Mouse (Mus musculus) thymus, adult 2 months (tissue): ENCODE results near the gene Olfr697. TPM values are rescaled to one million over a fixed set of nuclear protein-coding genes. Genes with fewer than 3 reads are reported as not detected.
"Not testable (repeated sequence)": the region's sequence is repeated elsewhere in the genome, so short reads cannot be mapped to it uniquely, and the experiment has no call there.

Experiments used
- DNase-seq: peaks from one replicate; pipeline ENCODE4 v3.0.0; 2021
- H3K27ac ChIP-seq: fragments of 200-500 bp; 2 replicates; pipeline ENCODE4 v1.5.1; 2012; ENCODE audit warnings: low read length, control low read depth; ENCODE audit not compliant: control insufficient read depth, insufficient read depth
- H3K27me3 ChIP-seq: fragments of 200-500 bp; 2 replicates; pipeline ENCODE4 v1.6.1; 2012; ENCODE audit warnings: mild to moderate bottlenecking, low read length, moderate library complexity, mixed read lengths; ENCODE audit not compliant: control insufficient read depth, insufficient read depth
- H3K36me3 ChIP-seq: fragments of 200-500 bp; 2 replicates; pipeline ENCODE4 v1.6.1; 2012; ENCODE audit warnings: mild to moderate bottlenecking, low read length, moderate library complexity; ENCODE audit not compliant: control insufficient read depth, insufficient read depth
- H3K4me1 ChIP-seq: fragments of 200-500 bp; replicated peaks from 2 replicates; pipeline ENCODE4 v1.6.1; 2012; ENCODE audit warnings: low read length; ENCODE audit not compliant: control insufficient read depth, insufficient read depth
- H3K4me3 ChIP-seq: fragments of 200-500 bp; 2 replicates; pipeline ENCODE4 v1.5.1; 2012; ENCODE audit warnings: mild to moderate bottlenecking, low read length, control low read depth, moderate library complexity; ENCODE audit not compliant: control insufficient read depth, insufficient read depth
- CTCF ChIP-seq: fragments of 200-500 bp; IDR thresholded peaks from 2 replicates; pipeline ENCODE4 v1.5.1; 2012; ENCODE audit warnings: mild to moderate bottlenecking, control low read depth, low read length, moderate library complexity, borderline replicate concordance; ENCODE audit not compliant: control insufficient read depth, poor library complexity, insufficient read depth; ENCODE audit errors: extremely low read depth
- POLR2A ChIP-seq: fragments of 200-500 bp; IDR thresholded peaks from 2 replicates; pipeline ENCODE4 v1.6.1; 2012; ENCODE audit warnings: mild to moderate bottlenecking, low read length, control low read depth, moderate library complexity; ENCODE audit not compliant: control insufficient read depth, poor library complexity, insufficient read depth; ENCODE audit errors: extremely low read depth
- WGBS: fragments of 180-500 bp; shearing (Covaris S2); methylation state at CpG from one replicate; pipeline ENCODE4 v1.1.7; 2018; 5-methylcytosine and 5-hydroxymethylcytosine counted together
- polyA plus RNA-seq: library from polyadenylated mRNA; depleted of rRNA; stranded (reverse); fragments of >200 nt; gene quantifications from 2 replicates; pipeline ENCODE4 v1.2.3, GENCODE M21; 2012; rRNA removed

Olfr697 gene
- polyA plus RNA-seq, 1 experiment, result not detected

GRCm38 (mm10) chr7:106716296-106716695, 25.9 kb downstream of the Olfr697 start, which contains the start of gene Olfr695:
Gene Olfr695 (minus strand): TSS chr7:106716396.
- DNase-seq, result no peak
- Histone ChIP-seq H3K4me3 (no peak within 1 kb of the TSS), H3K27ac (no peak within 1 kb of the TSS), H3K4me1 (no peaks in the 10 kb centered on the region), H3K27me3 (no peaks in the 10 kb centered on the region), H3K36me3 (no peaks in the 10 kb centered on the region)
- TF ChIP-seq POLR2A (no peak), CTCF (no peak)

GRCm38 (mm10) chr7:106711463-106711862, 30.8 kb downstream of the Olfr697 start:
- no peak overlapping the region for H3K4me3 ChIP-seq
- H3K27ac ChIP-seq, result no peak overlapping the region
- no peaks in the 10 kb centered on the region for H3K36me3 ChIP-seq
- H3K4me1 ChIP-seq, result no peaks in the 10 kb centered on the region
- 59% methylated on average over 6 of the region's 6 CpGs for WGBS
- TF ChIP-seq POLR2A (no peak), CTCF (no peak)
- DNase-seq, result no peak
- no peaks in the 10 kb centered on the region for H3K27me3 ChIP-seq

GRCm38 (mm10) chr7:106707705-106708104, 34.5 kb downstream of the Olfr697 start:
- not testable (repeated sequence) for H3K4me3 ChIP-seq, H3K36me3 ChIP-seq
- WGBS, result 98% methylated on average over 10 of the region's 10 CpGs

GRCm38 (mm10) chr7:106696891-106697290, 45.4 kb downstream of the Olfr697 start:
- Histone ChIP-seq H3K27me3 (no peaks in the 10 kb centered on the region), H3K36me3 (no peaks in the 10 kb centered on the region), H3K27ac (no peak overlapping the region), H3K4me3 (no peak overlapping the region), H3K4me1 (no peaks in the 10 kb centered on the region)
- 82% methylated on average over 1 of the region's 1 CpGs for WGBS
- TF ChIP-seq POLR2A (no peak), CTCF (no peak)
- DNase-seq, result no peak

More at GRCm38 (mm10) chr7:106707705-106708104, 34.5 kb downstream of the Olfr697 start:
- not testable (repeated sequence) for DNase-seq, H3K4me1 ChIP-seq, H3K27me3 ChIP-seq, H3K27ac ChIP-seq

- H3K4me3 ChIP-seq, result no peak overlapping the region
- TF ChIP-seq POLR2A, result no peak
- no peak for TF ChIP-seq CTCF
- H3K36me3 ChIP-seq, result no peaks in the 10 kb centered on the region
- 95% methylated on average over 3 of the region's 3 CpGs for WGBS
- DNase-seq, result no peak
- H3K27ac ChIP-seq, result no peak overlapping the region
- no peaks in the 10 kb centered on the region for H3K27me3 ChIP-seq
- H3K4me1 ChIP-seq, result no peaks in the 10 kb centered on the region
Measured at GRCm38 (mm10) chr7:106692976-106693375, 49.3 kb downstream of the Olfr697 start.

GRCm38 (mm10) chr7:106691714-106692113, 50.5 kb downstream of the Olfr697 start, which contains the start of gene Olfr694:
Gene Olfr694 (minus strand): TSS chr7:106691814.
- Histone ChIP-seq H3K4me3 (no peak within 1 kb of the TSS), H3K27me3 (no peaks in the 10 kb centered on the region), H3K36me3 (no peaks in the 10 kb centered on the region), H3K27ac (no peak within 1 kb of the TSS), H3K4me1 (no peaks in the 10 kb centered on the region)
- DNase-seq, result no peak
- TF ChIP-seq CTCF (no peak), POLR2A (no peak)
- 100% methylated on average over 1 of the region's 1 CpGs for WGBS

Other genes starting within 250 kb of the Olfr697 start
- not detected in 2 replicates for gene Olfr693, start 61.9 kb downstream of the Olfr697 start, polyA plus RNA-seq
- not detected in 2 replicates for gene Olfr694, start 50.6 kb downstream of the Olfr697 start, polyA plus RNA-seq
- not detected in 2 replicates for gene Olfr695, start 26.0 kb downstream of the Olfr697 start, polyA plus RNA-seq
- not detected in 2 replicates for gene Olfr698, start 13.0 kb upstream of the Olfr697 start, polyA plus RNA-seq
- gene Olfr699, start 50.8 kb upstream of the Olfr697 start, polyA plus RNA-seq, result not detected in 2 replicates
- not detected in 2 replicates for gene Olfr700, start 66.4 kb upstream of the Olfr697 start, polyA plus RNA-seq
- 0.09 TPM in 1 of 2 replicates, not detected in the other for gene Olfr701, start 71.7 kb upstream of the Olfr697 start, polyA plus RNA-seq
- gene Olfr702, start 91.5 kb upstream of the Olfr697 start, polyA plus RNA-seq, result not detected in 2 replicates
- not detected in 2 replicates for gene Olfr703, start 100.9 kb upstream of the Olfr697 start, polyA plus RNA-seq
- gene Olfr704, start 120.7 kb upstream of the Olfr697 start, polyA plus RNA-seq, result not detected in 2 replicates
- not detected in 2 replicates for gene Olfr705, start 134.4 kb upstream of the Olfr697 start, polyA plus RNA-seq
- not detected in 2 replicates for gene Olfr706, start 145.7 kb upstream of the Olfr697 start, polyA plus RNA-seq
- not detected in 2 replicates for gene Olfr707, start 158.8 kb upstream of the Olfr697 start, polyA plus RNA-seq
- gene Olfr1532-ps1, start 165.6 kb upstream of the Olfr697 start, polyA plus RNA-seq, result not detected in 2 replicates
- gene Olfr709-ps1, start 189.8 kb upstream of the Olfr697 start, polyA plus RNA-seq, result not detected in 2 replicates
- gene Olfr710, start 205.9 kb upstream of the Olfr697 start, polyA plus RNA-seq, result not detected in 2 replicates
- gene Olfr6, start 221.5 kb upstream of the Olfr697 start, polyA plus RNA-seq, result not detected in 2 replicates
- not detected in 2 replicates for gene Olfr711, start 233.0 kb upstream of the Olfr697 start, polyA plus RNA-seq